Mouse (Mus musculus): ENCODE results near the gene Rps11. TPM values are rescaled to one million over a fixed set of nuclear protein-coding genes. Genes with fewer than 3 reads are reported as not detected.
"Not testable (repeated sequence)": the region's sequence is repeated elsewhere in the genome, so short reads cannot be mapped to it uniquely, and the experiment has no call there.

Gene Rps11
- total and polyA plus RNA-seq, 2 experiments from 2014 or later: 794 to 824 TPM

DNA sequence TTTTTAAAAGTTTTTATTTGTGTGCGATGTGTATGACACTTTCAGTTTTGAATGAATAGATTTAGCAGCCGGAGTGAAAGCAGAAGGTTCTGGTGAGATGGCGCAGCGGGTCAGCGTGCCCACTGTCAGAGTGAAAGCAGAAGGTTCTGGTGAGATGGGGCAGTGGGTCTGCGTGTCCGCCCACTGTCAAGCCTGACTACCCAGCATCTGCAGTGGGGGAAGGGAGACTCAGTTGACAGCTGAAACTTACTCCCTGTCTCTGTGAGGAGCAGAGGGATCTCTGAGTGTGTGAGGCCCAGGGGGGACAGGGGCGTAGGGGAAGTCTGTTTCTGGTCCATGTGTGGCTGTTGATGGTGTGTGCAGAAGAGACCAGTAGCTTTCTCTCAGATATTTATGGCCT, 6.7 kb downstream of the Rps11 start:
- no peak for DNase-seq (ENCODE audit: low spot score)
- Histone ChIP-seq H3K9me3 (ENCODE audit: low read length) (no peaks in the 10 kb centered on the region), H3K27me3 (ENCODE audit: insufficient read depth, low read length) (no peaks in the 10 kb centered on the region), H3K4me3 (ENCODE audit: low read length) (no peak overlapping the region), H3K4me2 (ENCODE audit: low read depth, low read length) (no peak overlapping the region), H3K36me3 (ENCODE audit: insufficient read depth, low read length) (peaks cover 40% of the 10 kb centered on the region), H3K9ac (replicated peaks; ENCODE audit: low read length) (no peak overlapping the region), H3K4me1 (ENCODE audit: insufficient read depth, low read length) (no peaks in the 10 kb centered on the region), H3K27ac (no peak overlapping the region)
- 81% methylated on average over 8 of the region's 8 CpGs for WGBS
- no peak for TF ChIP-seq CTCF (IDR thresholded peaks at IDR 0.05; ENCODE audit: low read depth)
- ATAC-seq: no peak

DNA sequence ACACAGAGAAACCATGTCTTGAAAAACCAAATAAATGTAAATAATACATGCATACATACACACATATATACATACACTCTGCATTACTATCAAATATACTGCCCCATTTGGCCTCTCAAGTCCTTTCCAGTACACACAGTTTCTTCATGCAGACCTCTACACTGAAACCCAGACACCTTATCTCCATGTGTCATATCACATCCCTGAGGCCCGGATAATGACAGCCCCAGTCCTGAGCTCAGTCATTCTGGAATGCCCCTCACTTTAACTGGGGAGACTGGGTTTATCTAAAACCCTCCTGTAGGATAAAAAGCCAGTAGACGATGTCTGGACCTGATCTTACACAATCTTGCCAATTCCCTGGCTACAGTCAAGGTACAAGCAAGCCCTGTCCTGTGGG, 10.8 kb downstream of the Rps11 start:
- H3K4me3 ChIP-seq (ENCODE audit: low read length): no peak overlapping the region
- H3K4me2 ChIP-seq (ENCODE audit: low read depth, low read length): no peak overlapping the region
- no peaks in the 10 kb centered on the region for H3K27me3 ChIP-seq (ENCODE audit: insufficient read depth, low read length)
- H3K36me3 ChIP-seq (ENCODE audit: insufficient read depth, low read length): 0 out of 2 replicates have a peak, but pooled peaks cover 4% of the 10 kb centered on the region
- no peak overlapping the region for H3K9ac ChIP-seq (replicated peaks; ENCODE audit: low read length)
- ATAC-seq (no peak), DNase-seq (ENCODE audit: low spot score) (no peak)
- 90% methylated on average over 2 of the region's 2 CpGs for WGBS
- no peaks in the 10 kb centered on the region for H3K9me3 ChIP-seq (ENCODE audit: low read length)
- no peaks in the 10 kb centered on the region for H3K4me1 ChIP-seq (ENCODE audit: insufficient read depth, low read length)
- no peak overlapping the region for H3K27ac ChIP-seq
- no peak for TF ChIP-seq CTCF (IDR thresholded peaks at IDR 0.05; ENCODE audit: low read depth)

DNA sequence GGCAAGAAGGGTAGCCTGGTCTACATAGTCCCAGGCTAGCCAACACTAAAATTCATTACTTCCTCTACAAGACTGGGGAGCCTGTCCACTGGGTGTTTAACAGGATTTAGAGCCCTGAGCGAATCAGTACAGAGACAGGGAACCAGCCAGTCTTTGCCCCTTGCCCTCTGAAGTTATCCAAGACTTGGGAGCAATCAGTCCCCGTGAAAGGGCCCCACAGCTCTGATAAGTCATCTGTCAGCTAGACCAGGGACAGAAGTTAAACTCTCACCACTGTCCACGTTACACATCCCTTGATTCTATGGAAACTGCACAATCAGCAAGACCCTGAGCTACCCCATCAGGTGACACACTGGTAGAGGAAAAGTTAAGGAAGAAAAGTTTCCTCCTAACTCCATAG, 11.7 kb downstream of the Rps11 start:
- H3K27me3 ChIP-seq (ENCODE audit: insufficient read depth, low read length): no peaks in the 10 kb centered on the region
- DNase-seq (ENCODE audit: low spot score): no peak
- 74% methylated on average over 3 of the region's 3 CpGs for WGBS
- H3K4me2 ChIP-seq (ENCODE audit: low read depth, low read length): no peak overlapping the region
- no peak overlapping the region for H3K27ac ChIP-seq
- no peak overlapping the region for H3K4me3 ChIP-seq (ENCODE audit: low read length)
- no peaks in the 10 kb centered on the region for H3K36me3 ChIP-seq (ENCODE audit: insufficient read depth, low read length)
- no peaks in the 10 kb centered on the region for H3K4me1 ChIP-seq (ENCODE audit: insufficient read depth, low read length)
- H3K9me3 ChIP-seq (ENCODE audit: low read length): no peaks in the 10 kb centered on the region
- no peak for TF ChIP-seq CTCF (IDR thresholded peaks at IDR 0.05; ENCODE audit: low read depth)
- no peak for ATAC-seq
- H3K9ac ChIP-seq (replicated peaks; ENCODE audit: low read length): no peak overlapping the region

DNA sequence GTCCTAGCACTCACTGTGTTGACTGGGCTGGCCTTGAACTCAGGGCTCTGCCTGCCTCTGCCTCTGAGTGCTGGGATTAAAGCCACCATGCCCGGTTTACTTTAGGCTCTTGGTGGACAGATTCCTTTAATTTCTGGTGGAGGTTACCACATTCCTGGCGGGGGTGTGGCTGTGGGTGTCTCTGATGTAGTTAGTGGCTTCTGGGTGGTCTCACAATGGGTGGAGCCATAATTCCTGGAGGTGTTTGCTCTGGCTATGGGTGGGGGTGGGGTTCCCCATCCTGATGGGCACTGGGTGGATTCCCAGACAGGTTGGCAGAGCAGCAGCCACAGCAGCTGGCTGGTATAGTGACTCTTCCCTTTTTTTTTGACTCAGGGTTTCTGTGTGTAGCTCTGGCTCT, 12.3 kb downstream of the Rps11 start:
- Histone ChIP-seq H3K9ac (replicated peaks; ENCODE audit: low read length) (no peak overlapping the region), H3K4me3 (ENCODE audit: low read length) (no peak overlapping the region), H3K4me2 (ENCODE audit: low read depth, low read length) (no peak overlapping the region), H3K4me1 (ENCODE audit: insufficient read depth, low read length) (no peaks in the 10 kb centered on the region), H3K36me3 (ENCODE audit: insufficient read depth, low read length) (no peaks in the 10 kb centered on the region), H3K27ac (no peak overlapping the region), H3K27me3 (ENCODE audit: insufficient read depth, low read length) (no peaks in the 10 kb centered on the region), H3K9me3 (ENCODE audit: low read length) (no peaks in the 10 kb centered on the region)
- DNase-seq (ENCODE audit: low spot score) (no peak), ATAC-seq (no peak)
- no peak for TF ChIP-seq CTCF (IDR thresholded peaks at IDR 0.05; ENCODE audit: low read depth)
- 80% methylated on average over 2 of the region's 2 CpGs for WGBS

DNA sequence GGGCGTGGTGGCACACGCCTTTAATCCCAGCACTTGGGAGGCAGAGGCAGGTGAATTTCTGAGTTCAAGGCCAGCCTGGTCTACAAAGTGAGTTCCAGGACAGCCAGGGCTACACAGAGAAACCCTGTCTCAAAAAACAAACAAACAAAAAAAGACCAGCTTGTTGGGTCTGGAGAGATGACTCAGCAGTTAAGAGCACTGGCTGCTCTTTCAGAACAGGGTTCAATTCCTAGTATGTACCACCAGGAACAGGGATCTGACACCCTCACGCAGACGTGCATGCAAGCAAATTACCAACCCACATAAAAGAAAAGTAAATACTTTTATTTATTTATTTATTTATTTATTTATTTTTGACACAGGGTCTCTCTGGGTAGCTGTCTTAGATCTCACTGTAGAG, 14.2 kb downstream of the Rps11 start:
- H3K4me1 ChIP-seq (ENCODE audit: insufficient read depth, low read length); H3K9me3 ChIP-seq (ENCODE audit: low read length): not testable (repeated sequence)
- whole genome bisulfite sequencing: 89% methylated on average over 4 of the region's 4 CpGs

DNA sequence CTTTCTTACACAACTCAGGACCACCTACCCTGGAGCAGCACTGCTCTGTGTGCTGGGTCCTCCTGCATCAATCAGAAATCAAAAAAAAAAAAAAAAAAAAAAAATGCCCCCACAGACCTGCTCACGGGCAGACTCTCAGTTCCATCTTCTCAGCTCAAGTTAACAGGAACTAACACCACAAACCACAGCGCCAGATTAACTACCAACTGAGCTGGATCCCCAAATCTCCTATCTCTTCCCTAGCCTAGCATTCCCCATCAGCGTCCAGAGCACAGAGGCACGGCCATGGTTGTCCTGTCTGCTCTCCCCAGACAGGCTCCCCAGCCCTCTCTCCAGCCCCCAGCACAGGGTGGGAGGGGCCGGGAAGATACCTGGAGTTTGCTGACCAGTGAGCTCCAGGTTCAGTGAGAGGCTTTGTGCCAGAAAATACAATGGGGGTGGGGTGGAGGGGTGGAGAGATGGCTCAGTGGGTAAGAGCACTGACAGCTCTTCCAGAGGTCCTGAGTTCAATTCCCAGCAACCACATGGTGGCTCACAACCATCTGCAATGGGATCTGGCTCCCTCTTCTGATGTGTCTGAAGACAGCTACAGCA, 17.1 kb downstream of the Rps11 start:
- no peaks in the 10 kb centered on the region for H3K27me3 ChIP-seq (ENCODE audit: insufficient read depth, low read length)
- 52% methylated on average over 5 of the region's 5 CpGs for WGBS
- no peaks in the 10 kb centered on the region for H3K36me3 ChIP-seq (ENCODE audit: insufficient read depth, low read length)
- H3K4me1 ChIP-seq (ENCODE audit: insufficient read depth, low read length): no peaks in the 10 kb centered on the region; the same call in 1 of the 2 replicates
- H3K4me3 ChIP-seq (ENCODE audit: low read length): no peak overlapping the region
- H3K4me2 ChIP-seq (ENCODE audit: low read depth, low read length): no peak overlapping the region
- no peak overlapping the region for H3K27ac ChIP-seq
- H3K9ac ChIP-seq (replicated peaks; ENCODE audit: low read length): no peak overlapping the region
- no peak for DNase-seq (ENCODE audit: low spot score)
- no peak for ATAC-seq
- no peaks in the 10 kb centered on the region for H3K9me3 ChIP-seq (ENCODE audit: low read length)
- no peak for TF ChIP-seq CTCF (IDR thresholded peaks at IDR 0.05; ENCODE audit: low read depth)

More for the DNA sequence above, 14.2 kb downstream of the Rps11 start:
- H3K4me3 ChIP-seq (ENCODE audit: low read length); H3K27me3 ChIP-seq (ENCODE audit: insufficient read depth, low read length); H3K4me2 ChIP-seq (ENCODE audit: low read depth, low read length); H3K27ac ChIP-seq; ATAC-seq; DNase-seq (ENCODE audit: low spot score); H3K9ac ChIP-seq (replicated peaks; ENCODE audit: low read length); H3K36me3 ChIP-seq (ENCODE audit: insufficient read depth, low read length): not testable (repeated sequence)

DNA sequence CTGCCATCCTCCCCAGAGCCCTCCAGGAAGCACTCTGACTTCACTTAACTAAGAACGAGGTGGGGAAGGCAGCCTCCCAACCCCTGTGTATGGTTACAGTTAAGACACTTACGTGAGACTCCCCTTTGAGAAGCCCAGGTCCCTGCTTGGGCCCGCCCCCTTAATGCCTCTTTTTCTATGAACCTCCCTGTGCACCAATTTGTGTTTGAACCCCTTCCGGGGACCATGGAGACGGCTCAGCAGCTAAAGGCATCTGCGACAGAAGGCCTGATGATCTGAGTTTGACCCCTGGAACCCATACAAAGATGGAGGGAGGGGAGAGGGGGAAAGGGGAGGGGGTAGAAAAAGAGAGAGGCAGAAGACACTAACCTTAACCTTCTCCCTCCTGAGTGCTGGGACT, 17.8 kb downstream of the Rps11 start:
- Histone ChIP-seq H3K4me3 (ENCODE audit: low read length) (no peak overlapping the region), H3K27ac (no peak overlapping the region), H3K27me3 (ENCODE audit: insufficient read depth, low read length) (no peaks in the 10 kb centered on the region), H3K9me3 (ENCODE audit: low read length) (no peaks in the 10 kb centered on the region), H3K9ac (replicated peaks; ENCODE audit: low read length) (no peak overlapping the region), H3K4me2 (ENCODE audit: low read depth, low read length) (no peak overlapping the region), H3K36me3 (ENCODE audit: insufficient read depth, low read length) (no peaks in the 10 kb centered on the region), H3K4me1 (ENCODE audit: insufficient read depth, low read length) (no peaks in the 10 kb centered on the region; the same call in 1 of the 2 replicates)
- no peak for DNase-seq (ENCODE audit: low spot score)
- no peak for ATAC-seq
- no peak for TF ChIP-seq CTCF (IDR thresholded peaks at IDR 0.05; ENCODE audit: low read depth)
- WGBS: 27% methylated on average over 6 of the region's 6 CpGs

All from hindbrain, postnatal 0 days (tissue).